Mouse (Mus musculus) forebrain, embryonic 16.5 days (tissue): ENCODE measurements around the gene Mmrn2. TPM values are rescaled to one million over a fixed set of nuclear protein-coding genes. Genes with fewer than 3 reads are reported as not detected.

Experiments used
- ATAC-seq: fragments of 200-750 bp; cut with Nextera tagmentation; 2 replicates; pipeline ENCODE4 v1.8.0; 2017; ENCODE audit warnings: mild to moderate bottlenecking, moderate library complexity
- H3K27ac ChIP-seq: fragments of 300-500 bp; sonication (generic); 2 replicates; pipeline ENCODE4 v1.5.1; 2014; ENCODE audit warnings: low read length, control low read depth
- H3K27me3 ChIP-seq: fragments of 300-500 bp; sonication (generic); replicated peaks from 2 replicates; pipeline ENCODE4 v1.6.1; 2014; ENCODE audit warnings: low read length; ENCODE audit not compliant: control insufficient read depth, insufficient read depth
- H3K36me3 ChIP-seq: fragments of 300-500 bp; sonication (generic); 2 replicates; pipeline ENCODE4 v1.6.1; 2014; ENCODE audit not compliant: control insufficient read depth, insufficient read depth
- H3K4me1 ChIP-seq: fragments of 300-500 bp; sonication (generic); replicated peaks from 2 replicates; pipeline ENCODE4 v1.6.1; 2014; ENCODE audit warnings: low read length; ENCODE audit not compliant: control insufficient read depth, insufficient read depth
- H3K4me2 ChIP-seq: fragments of 300-500 bp; sonication (generic); 2 replicates; pipeline ENCODE4 v1.6.1; 2014; ENCODE audit warnings: mild to moderate bottlenecking, low read length, control low read depth
- H3K4me3 ChIP-seq: fragments of 300-500 bp; sonication (generic); replicated peaks from 2 replicates; pipeline ENCODE4 v1.5.1; 2014; ENCODE audit warnings: mild to moderate bottlenecking, low read length, control low read depth
- H3K9ac ChIP-seq: fragments of 300-500 bp; sonication (generic); replicated peaks from 2 replicates; pipeline ENCODE4 v1.6.1; 2014; ENCODE audit warnings: low read depth, low read length, control low read depth
- H3K9me3 ChIP-seq: fragments of 300-500 bp; sonication (generic); 2 replicates; pipeline ENCODE4 v1.6.1; 2016; ENCODE audit warnings: low read length; ENCODE audit not compliant: control insufficient read depth
- WGBS: fragments of 180-500 bp; shearing (Covaris S2); extraction: QIAGEN DNeasy Blood & Tissue Kit; methylation state at CpG from one replicate; pipeline ENCODE4 v1.1.7; 2014; 5-methylcytosine and 5-hydroxymethylcytosine counted together
- polyA plus RNA-seq: library from polyadenylated mRNA; unstranded; fragments of >200 nt; fragmentation: Nextera tagmentation; extraction: Ambion mirVana; gene quantifications from 2 replicates; pipeline ENCODE4 v1.2.1, GENCODE M21; 2015

Gene Mmrn2
- polyA plus RNA-seq, 1 experiment from 2014 or later: 3.9 TPM

- Histone ChIP-seq H3K4me2 (no peak overlapping the region), H3K36me3 (no peaks in the 10 kb centered on the region), H3K9ac (no peak overlapping the region), H3K4me3 (no peak overlapping the region), H3K27ac (no peak overlapping the region), H3K4me1 (no peaks in the 10 kb centered on the region), H3K27me3 (no peaks in the 10 kb centered on the region), H3K9me3 (no peaks in the 10 kb centered on the region)
- 52% methylated on average over 3 of the region's 3 CpGs for WGBS
- no peak for ATAC-seq
Observed at GRCm38 (mm10) chr14:34370203-34370602, 5.1 kb upstream of the Mmrn2 start.

- Histone ChIP-seq H3K4me3 (no peak overlapping the region), H3K27ac (no peak overlapping the region), H3K4me2 (no peak overlapping the region), H3K9ac (no peak overlapping the region), H3K27me3 (no peaks in the 10 kb centered on the region), H3K9me3 (no peaks in the 10 kb centered on the region), H3K36me3 (no peaks in the 10 kb centered on the region), H3K4me1 (no peaks in the 10 kb centered on the region)
- WGBS: 93% methylated on average over 3 of the region's 3 CpGs
- no peak for ATAC-seq
Observed at GRCm38 (mm10) chr14:34370921-34371320, 4.3 kb upstream of the Mmrn2 start.

- Histone ChIP-seq H3K4me3 (no peak overlapping the region), H3K27me3 (no peaks in the 10 kb centered on the region), H3K4me2 (no peak overlapping the region), H3K4me1 (no peaks in the 10 kb centered on the region), H3K36me3 (no peaks in the 10 kb centered on the region), H3K9me3 (no peaks in the 10 kb centered on the region), H3K27ac (no peak overlapping the region), H3K9ac (no peak overlapping the region)
- 87% methylated on average over 2 of the region's 2 CpGs for WGBS
- no peak for ATAC-seq
Observed at GRCm38 (mm10) chr14:34371763-34372162, 3.5 kb upstream of the Mmrn2 start.

- WGBS: 81% methylated on average over 6 of the region's 6 CpGs
- H3K27ac ChIP-seq: no peak overlapping the region
- no peaks in the 10 kb centered on the region for H3K9me3 ChIP-seq
- H3K4me2 ChIP-seq: no peak overlapping the region
- H3K9ac ChIP-seq: no peak overlapping the region
- H3K4me3 ChIP-seq: no peak overlapping the region
- H3K36me3 ChIP-seq: no peaks in the 10 kb centered on the region
- no peaks in the 10 kb centered on the region for H3K27me3 ChIP-seq
- no peaks in the 10 kb centered on the region for H3K4me1 ChIP-seq
- ATAC-seq: peak; percentile 43
Observed at GRCm38 (mm10) chr14:34372646-34373045, 2.6 kb upstream of the Mmrn2 start.

- no peak overlapping the region for H3K4me2 ChIP-seq
- H3K9ac ChIP-seq: no peak overlapping the region
- WGBS: 85% methylated on average over 6 of the region's 6 CpGs
- peaks cover 3% of the 10 kb centered on the region for H3K4me1 ChIP-seq
- no peak overlapping the region for H3K4me3 ChIP-seq
- no peak overlapping the region for H3K27ac ChIP-seq
- H3K27me3 ChIP-seq: no peaks in the 10 kb centered on the region
- no peaks in the 10 kb centered on the region for H3K36me3 ChIP-seq
- ATAC-seq: no peak
- no peaks in the 10 kb centered on the region for H3K9me3 ChIP-seq
Observed at GRCm38 (mm10) chr14:34373581-34373980, 1.7 kb upstream of the Mmrn2 start.

- ATAC-seq: no peak
- H3K4me3 ChIP-seq: no peak within 1 kb of the TSS
- peaks cover 7% of the 10 kb centered on the region for H3K4me1 ChIP-seq
- no peak within 1 kb of the TSS for H3K4me2 ChIP-seq
- no peaks in the 10 kb centered on the region for H3K27me3 ChIP-seq
- no peaks in the 10 kb centered on the region for H3K9me3 ChIP-seq
- no peak within 1 kb of the TSS for H3K27ac ChIP-seq
- H3K36me3 ChIP-seq: no peaks in the 10 kb centered on the region
- WGBS: 70% methylated on average over 10 of the region's 10 CpGs
- no peak within 1 kb of the TSS for H3K9ac ChIP-seq
Observed at GRCm38 (mm10) chr14:34374577-34374976, 688 bp upstream of the Mmrn2 start, which contains the start of gene Sncg. Sncg (minus strand) TSS chr14:34374789.

GRCm38 (mm10) chr14:34375941-34376340 lies 676 bp downstream of the Mmrn2 start:
- Histone ChIP-seq H3K36me3 (no peaks in the 10 kb centered on the region), H3K9me3 (no peaks in the 10 kb centered on the region), H3K27me3 (no peaks in the 10 kb centered on the region), H3K4me2 (no peak overlapping the region), H3K4me1 (peaks cover 7% of the 10 kb centered on the region), H3K9ac (no peak overlapping the region), H3K4me3 (no peak overlapping the region), H3K27ac (no peak overlapping the region)
- WGBS: 87% methylated on average over 5 of the region's 5 CpGs
- no peak for ATAC-seq

GRCm38 (mm10) chr14:34377121-34377520 lies 1.9 kb downstream of the Mmrn2 start:
- ATAC-seq: no peak
- Histone ChIP-seq H3K36me3 (no peaks in the 10 kb centered on the region), H3K27me3 (no peaks in the 10 kb centered on the region), H3K4me3 (no peak overlapping the region), H3K4me2 (no peak overlapping the region), H3K9me3 (no peaks in the 10 kb centered on the region), H3K27ac (no peak overlapping the region), H3K9ac (no peak overlapping the region), H3K4me1 (peaks cover 7% of the 10 kb centered on the region)
- 83% methylated on average over 4 of the region's 4 CpGs for WGBS

GRCm38 (mm10) chr14:34378560-34379331 lies 3.5 kb downstream of the Mmrn2 start:
- peak; percentile 26; the same call in 1 of the 2 replicates for ATAC-seq
- Histone ChIP-seq H3K4me3 (no peak overlapping the region), H3K9me3 (no peaks in the 10 kb centered on the region), H3K36me3 (no peaks in the 10 kb centered on the region), H3K27ac (peak overlapping the region; percentile 6; the same call in 1 of the 2 replicates), H3K4me2 (no peak overlapping the region), H3K27me3 (no peaks in the 10 kb centered on the region), H3K4me1 (peaks cover 7% of the 10 kb centered on the region), H3K9ac (no peak overlapping the region)
- 46% methylated on average over 11 of the region's 11 CpGs for WGBS
